Mouse (Mus musculus) midbrain, embryonic 13.5 days (tissue): ENCODE results near the gene Prss12. TPM values are rescaled to one million over a fixed set of nuclear protein-coding genes. Genes with fewer than 3 reads are reported as not detected.

Experiments used
- ATAC-seq: fragments of 200-750 bp; cut with Nextera tagmentation; 2 replicates; pipeline ENCODE4 v1.8.0; 2017; ENCODE audit warnings: mild to moderate bottlenecking, moderate TSS enrichment, moderate library complexity
- H3K27ac ChIP-seq: fragments of 300-500 bp; sonication (generic); 2 replicates; pipeline ENCODE4 v1.5.1; 2015; ENCODE audit warnings: inconsistent platforms, mild to moderate bottlenecking, moderate library complexity
- H3K27me3 ChIP-seq: fragments of 300-500 bp; sonication (generic); 2 replicates; pipeline ENCODE4 v1.6.1; 2015; ENCODE audit warnings: mild to moderate bottlenecking, inconsistent platforms
- H3K36me3 ChIP-seq: fragments of 300-500 bp; sonication (generic); 2 replicates; pipeline ENCODE4 v1.6.1; 2015; ENCODE audit warnings: mild to moderate bottlenecking, inconsistent platforms
- H3K4me1 ChIP-seq: fragments of 300-500 bp; sonication (generic); replicated peaks from 2 replicates; pipeline ENCODE4 v1.6.1; 2015; ENCODE audit warnings: inconsistent platforms
- H3K4me2 ChIP-seq: fragments of 300-500 bp; sonication (generic); replicated peaks from 2 replicates; pipeline ENCODE4 v1.6.1; 2015; ENCODE audit warnings: moderate library complexity, mild to moderate bottlenecking, inconsistent platforms
- H3K4me3 ChIP-seq: fragments of 300-500 bp; sonication (generic); replicated peaks from 2 replicates; pipeline ENCODE4 v1.5.1; 2015; ENCODE audit warnings: mild to moderate bottlenecking, inconsistent platforms
- H3K9ac ChIP-seq: fragments of 300-500 bp; sonication (generic); replicated peaks from 2 replicates; pipeline ENCODE4 v1.6.1; 2015; ENCODE audit warnings: mild to moderate bottlenecking, inconsistent platforms
- H3K9me3 ChIP-seq: fragments of 300-500 bp; sonication (generic); 2 replicates; pipeline ENCODE4 v1.6.1; 2016; ENCODE audit warnings: mild to moderate bottlenecking, inconsistent platforms
- WGBS: fragments of 180-500 bp; shearing (Covaris S2); methylation state at CpG from one replicate; pipeline ENCODE4 v1.1.7; 2015; 5-methylcytosine and 5-hydroxymethylcytosine counted together
- polyA plus RNA-seq: library from polyadenylated mRNA; unstranded; fragments of >200 nt; fragmentation: Nextera tagmentation; extraction: Ambion mirVana; gene quantifications from 2 replicates; pipeline ENCODE4 v1.2.1, GENCODE M21; 2015

Prss12 gene
- polyA plus RNA-seq, 1 experiment from 2014 or later = 8.6 TPM

GRCm38 (mm10) chr3:123555254-123555865, 108.6 kb downstream of the Prss12 start:
- no peak overlapping the region for H3K4me2 ChIP-seq
- no peak overlapping the region for H3K27ac ChIP-seq
- ATAC-seq = no peak
- WGBS = 91% methylated on average over 7 of the region's 7 CpGs
- H3K9ac ChIP-seq = no peak overlapping the region
- no peaks in the 10 kb centered on the region for H3K9me3 ChIP-seq
- H3K27me3 ChIP-seq = no peaks in the 10 kb centered on the region
- no peaks in the 10 kb centered on the region for H3K36me3 ChIP-seq
- H3K4me1 ChIP-seq = no peaks in the 10 kb centered on the region
- no peak overlapping the region for H3K4me3 ChIP-seq

Other genes starting within 250 kb of the Prss12 start
- 1.5 and 2.0 TPM in 2 replicates for gene Synpo2, start 210.8 kb upstream of the Prss12 start, polyA plus RNA-seq
- 8.4 and 8.5 TPM in 2 replicates for gene Sec24d, start 179.5 kb upstream of the Prss12 start, polyA plus RNA-seq
- 28.3 and 29.5 TPM in 2 replicates for gene Mettl14, start 60.8 kb upstream of the Prss12 start, polyA plus RNA-seq
- gene Ndst3, start 243.9 kb downstream of the Prss12 start, polyA plus RNA-seq = 20.3 and 20.6 TPM in 2 replicates